Mouse (Mus musculus): ENCODE data around the gene Olfr672. TPM values are rescaled to one million over a fixed set of nuclear protein-coding genes. Genes with fewer than 3 reads are reported as not detected.

The Olfr672 gene
- polyA plus RNA-seq, 1 experiment from 2014 or later = not detected

Other genes starting within 250 kb of the Olfr672 start
- gene Usp17le, start 224.6 kb downstream of the Olfr672 start, polyA plus RNA-seq (2014; fragmentation: Nextera tagmentation; extraction: Ambion mirVana) = not detected in 2 replicates
- gene Usp17lb, start 159.4 kb downstream of the Olfr672 start, polyA plus RNA-seq (2014; fragmentation: Nextera tagmentation; extraction: Ambion mirVana) = not detected in 2 replicates
- gene Usp17la, start 145.0 kb downstream of the Olfr672 start, polyA plus RNA-seq (2014; fragmentation: Nextera tagmentation; extraction: Ambion mirVana) = not detected in 2 replicates
- not detected in 2 replicates for gene Olfr665, start 124.0 kb downstream of the Olfr672 start, polyA plus RNA-seq (2014; fragmentation: Nextera tagmentation; extraction: Ambion mirVana)
- gene Olfr666, start 106.1 kb downstream of the Olfr672 start, polyA plus RNA-seq (2014; fragmentation: Nextera tagmentation; extraction: Ambion mirVana) = not detected in 2 replicates
- not detected in 2 replicates for gene Olfr667, start 80.5 kb downstream of the Olfr672 start, polyA plus RNA-seq (2014; fragmentation: Nextera tagmentation; extraction: Ambion mirVana)
- gene Olfr668, start 74.0 kb downstream of the Olfr672 start, polyA plus RNA-seq (2014; fragmentation: Nextera tagmentation; extraction: Ambion mirVana) = not detected in 2 replicates
- not detected in 2 replicates for gene Olfr669, start 67.8 kb downstream of the Olfr672 start, polyA plus RNA-seq (2014; fragmentation: Nextera tagmentation; extraction: Ambion mirVana)
- not detected in 2 replicates for gene Olfr670, start 39.4 kb downstream of the Olfr672 start, polyA plus RNA-seq (2014; fragmentation: Nextera tagmentation; extraction: Ambion mirVana)
- gene Olfr671, start 22.9 kb downstream of the Olfr672 start, polyA plus RNA-seq (2014; fragmentation: Nextera tagmentation; extraction: Ambion mirVana) = not detected in 2 replicates
- not detected in 2 replicates for gene Olfr675, start 26.4 kb upstream of the Olfr672 start, polyA plus RNA-seq (2014; fragmentation: Nextera tagmentation; extraction: Ambion mirVana)
- not detected in 2 replicates for gene Olfr676, start 30.7 kb upstream of the Olfr672 start, polyA plus RNA-seq (2014; fragmentation: Nextera tagmentation; extraction: Ambion mirVana)
- not detected in 2 replicates for gene Olfr677, start 49.3 kb upstream of the Olfr672 start, polyA plus RNA-seq (2014; fragmentation: Nextera tagmentation; extraction: Ambion mirVana)
- gene Olfr678, start 62.4 kb upstream of the Olfr672 start, polyA plus RNA-seq (2014; fragmentation: Nextera tagmentation; extraction: Ambion mirVana) = not detected in 2 replicates
- gene Olfr679, start 79.2 kb upstream of the Olfr672 start, polyA plus RNA-seq (2014; fragmentation: Nextera tagmentation; extraction: Ambion mirVana) = not detected in 2 replicates
- not detected in 2 replicates for gene Olfr680-ps1, start 90.8 kb upstream of the Olfr672 start, polyA plus RNA-seq (2014; fragmentation: Nextera tagmentation; extraction: Ambion mirVana)
- not detected in 2 replicates for gene Olfr681, start 114.8 kb upstream of the Olfr672 start, polyA plus RNA-seq (2014; fragmentation: Nextera tagmentation; extraction: Ambion mirVana)
- gene Olfr683, start 145.0 kb upstream of the Olfr672 start, polyA plus RNA-seq (2014; fragmentation: Nextera tagmentation; extraction: Ambion mirVana) = not detected in 2 replicates
- not detected in 2 replicates for gene Olfr684, start 161.6 kb upstream of the Olfr672 start, polyA plus RNA-seq (2014; fragmentation: Nextera tagmentation; extraction: Ambion mirVana)
- not detected in 2 replicates for gene Olfr685, start 184.0 kb upstream of the Olfr672 start, polyA plus RNA-seq (2014; fragmentation: Nextera tagmentation; extraction: Ambion mirVana)
- not detected in 2 replicates for gene Olfr686, start 205.5 kb upstream of the Olfr672 start, polyA plus RNA-seq (2014; fragmentation: Nextera tagmentation; extraction: Ambion mirVana)

All from lung, embryonic 14.5 days (tissue).